Mouse (Mus musculus) megakaryocyte, embryonic 14.5 days (primary cell): Measurements from ENCODE around the gene Efcab8.

Source experiments
- FLI1 ChIP-seq: IDR thresholded peaks from 2 replicates; pipeline ENCODE4 v1.6.1; 2012; ENCODE audit warnings: low read length, inconsistent platforms, mixed read lengths
- GATA1 ChIP-seq: IDR thresholded peaks from 3 replicates; pipeline ENCODE4 v1.6.1; 2012; ENCODE audit warnings: mixed read lengths, low read length, inconsistent platforms, borderline replicate concordance

DNA sequence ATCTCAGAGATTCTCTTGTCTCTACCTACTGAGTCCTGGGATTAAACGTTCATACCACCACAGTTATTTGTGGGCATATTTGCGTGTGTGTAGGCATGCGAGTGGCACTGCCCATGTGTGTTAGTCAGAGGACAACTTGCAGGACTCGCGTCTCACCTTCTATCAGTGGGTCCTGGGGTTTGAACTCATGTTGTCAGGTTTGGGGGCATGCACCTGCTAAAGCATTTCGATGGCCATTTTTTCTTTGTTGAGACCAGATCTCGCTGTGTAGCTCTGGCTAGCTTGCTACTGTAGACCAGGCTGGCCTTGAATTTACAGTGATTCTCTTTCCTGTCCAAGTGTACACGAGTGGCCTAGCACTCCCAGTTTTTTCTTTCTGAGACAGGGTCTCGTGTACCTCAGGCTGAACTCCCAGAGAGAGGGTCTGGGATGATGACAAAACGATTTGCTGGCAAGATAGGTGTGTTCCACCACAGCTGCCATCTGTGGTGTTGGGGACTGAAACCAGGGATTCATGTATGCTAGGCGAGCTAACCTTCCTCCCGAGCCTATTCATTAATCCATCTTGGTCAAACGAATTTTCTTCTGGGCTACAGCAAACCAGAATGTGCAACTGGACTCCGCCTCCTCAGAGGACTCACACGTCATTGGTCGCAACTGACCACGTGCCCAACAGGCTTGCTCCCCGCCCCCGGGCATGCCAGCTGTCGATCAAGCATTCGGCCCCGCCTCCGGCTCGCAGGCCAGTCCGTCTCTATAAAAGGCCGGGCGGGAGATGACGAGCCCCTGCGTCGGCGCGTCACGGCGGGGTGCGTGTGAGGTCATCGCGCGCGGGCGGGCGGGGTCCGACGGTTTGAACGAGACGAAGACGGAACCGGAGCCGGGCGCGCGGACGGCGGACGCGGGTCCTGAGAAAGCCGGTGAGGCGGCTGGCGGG lies 39.0 kb upstream of the Efcab8 start, which contains the start of gene Mapre1:
- TF ChIP-seq FLI1 (no peak), GATA1 (no peak)
